Mouse (Mus musculus) C2C12 (cell line): ENCODE measurements at regions not wholly inside any gene's neighbourhood (a gene's known extent, or its start where the extent isn't known, plus 50 kb on each side); places are given as distances from the start of the nearest gene placed in this dataset.

Source experiments
- CTCF ChIP-seq: IDR thresholded peaks from one replicate; pipeline ENCODE4 v1.5.1; 2011; ENCODE audit not compliant: control insufficient read depth, insufficient read depth, insufficient read length
- MAX ChIP-seq: IDR thresholded peaks from one replicate; pipeline ENCODE4 v1.6.1; 2011; ENCODE audit warnings: mild to moderate bottlenecking, control low read depth
- USF1 ChIP-seq: IDR thresholded peaks from one replicate; pipeline ENCODE4 v1.6.1; 2011; ENCODE audit warnings: low read depth, mild to moderate bottlenecking, control low read depth, moderate library complexity

DNA sequence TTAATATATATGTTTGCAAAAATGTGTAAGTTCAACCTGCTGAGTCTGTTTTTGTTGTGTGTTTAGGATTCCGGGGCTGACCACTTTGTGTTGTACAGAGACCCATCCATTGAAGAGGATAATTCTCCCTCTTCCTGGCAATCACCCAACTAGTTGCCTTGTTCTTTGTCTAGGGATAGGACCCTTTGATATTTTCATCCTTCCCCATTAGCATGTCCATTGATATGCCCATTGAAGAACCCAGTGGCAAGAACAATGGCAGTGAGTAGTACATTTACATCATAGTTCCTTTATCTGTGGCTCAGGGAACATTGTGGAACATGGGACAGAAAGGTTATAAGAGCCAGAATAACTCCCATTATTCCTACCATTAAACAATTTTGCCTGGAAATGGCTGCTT, 160.9 kb upstream of the Irx4 start:
- TF ChIP-seq CTCF (no peak), MAX (no peak), USF1 (no peak)
